Mouse (Mus musculus) left cerebral cortex, postnatal 10 days (tissue): ENCODE results near the gene Gpr137c. TPM values are rescaled to one million over a fixed set of nuclear protein-coding genes. Genes with fewer than 3 reads are reported as not detected.

Source experiments
- DNase-seq, 2 experiments: peaks; one replicate each; pipeline ENCODE4 v3.0.0; 2021 to 2022; ENCODE audit warnings: low spot score in 2 of 2, mixed read lengths in 1 of 2; ENCODE audit errors: extremely low spot score in 1 of 2
- intact Hi-C: fragments of 180-260 bp; cut with DNase I; formaldehyde crosslinking; loops from one replicate; pipeline ENCODE4 v1.15.1; 2025
- total RNA-seq, 2 experiments: library from RNA; stranded (reverse); gene quantifications; 2 replicates each; pipeline ENCODE4 v1.2.3; 2021

Gene Gpr137c
- total RNA-seq, 2 experiments from 2014 or later, result 23.3 to 26.8 TPM

- DNase-seq, result no peak
- intact Hi-C loops, result no loop called here
These were observed 44.5 kb downstream of the Gpr137c start for GRCm38 (mm10) chr14:45263831-45264592.

GRCm38 (mm10) chr14:45275816-45276215 lies 56.3 kb downstream of the Gpr137c start:
- intact Hi-C loops, result no loop called here
- DNase-seq, result no peak

- no peak for DNase-seq
- intact Hi-C loops, result no loop called here
These were observed 62.5 kb downstream of the Gpr137c start for GRCm38 (mm10) chr14:45282066-45282465.

- intact Hi-C loops, result loop anchor here (10.0 kb wide), 1 partner anchor 53 kb away; no protein-coding TSS in a partner anchor
- no peak for DNase-seq
These were observed 72.1 kb downstream of the Gpr137c start for GRCm38 (mm10) chr14:45291608-45292007.

- intact Hi-C loops, result no loop called here
- DNase-seq, result no peak
These were observed 84.4 kb downstream of the Gpr137c start for GRCm38 (mm10) chr14:45303939-45304338.

GRCm38 (mm10) chr14:45304389-45304788 lies 84.9 kb downstream of the Gpr137c start:
- intact Hi-C loops, result no loop called here

GRCm38 (mm10) chr14:45305852-45306251 lies 86.3 kb downstream of the Gpr137c start:
- no peak for DNase-seq
- intact Hi-C loops, result no loop called here

More at GRCm38 (mm10) chr14:45304389-45304788, 84.9 kb downstream of the Gpr137c start:
- DNase-seq, result no peak

- DNase-seq, result no peak
- intact Hi-C loops, result no loop called here
These were observed 88.3 kb downstream of the Gpr137c start for GRCm38 (mm10) chr14:45307630-45308328.

GRCm38 (mm10) chr14:45309646-45310045 lies 90.1 kb downstream of the Gpr137c start:
- intact Hi-C loops, result no loop called here
- DNase-seq, result peak in 1 of 2 experiments; percentile 66

GRCm38 (mm10) chr14:45310101-45310500 lies 90.6 kb downstream of the Gpr137c start:
- intact Hi-C loops, result no loop called here
- DNase-seq, result no peak

- DNase-seq, result no peak
- intact Hi-C loops, result no loop called here
These were observed 97.4 kb downstream of the Gpr137c start for GRCm38 (mm10) chr14:45316927-45317326.

- no peak for DNase-seq
- intact Hi-C loops, result no loop called here
These were observed 98.4 kb downstream of the Gpr137c start for GRCm38 (mm10) chr14:45317921-45318411.

- intact Hi-C loops, result no loop called here
- DNase-seq, result peak; percentile 63 to 90
These were observed 99.1 kb downstream of the Gpr137c start, which contains the start of gene Ero1l for GRCm38 (mm10) chr14:45318426-45319236. TSS of gene Ero1l (minus strand) at chr14:45318771.

- intact Hi-C loops, result no loop called here
These were observed 99.7 kb downstream of the Gpr137c start for GRCm38 (mm10) chr14:45319237-45319610.

GRCm38 (mm10) chr14:45320111-45320510 lies 100.6 kb downstream of the Gpr137c start:
- intact Hi-C loops, result loop anchor here (10.0 kb wide), 1 partner anchor 455 kb away; no protein-coding TSS in a partner anchor

More at GRCm38 (mm10) chr14:45319237-45319610, 99.7 kb downstream of the Gpr137c start:
- no peak for DNase-seq

GRCm38 (mm10) chr14:45321067-45321466 lies 101.5 kb downstream of the Gpr137c start:
- DNase-seq, result no peak
- intact Hi-C loops, result loop anchor here (10.0 kb wide), 1 partner anchor 454 kb away; no protein-coding TSS in a partner anchor

More at GRCm38 (mm10) chr14:45320111-45320510, 100.6 kb downstream of the Gpr137c start:
- no peak for DNase-seq

- DNase-seq, result no peak
- intact Hi-C loops, result loop anchor here (10.0 kb wide), 1 partner anchor 453 kb away; no protein-coding TSS in a partner anchor
These were observed 102.1 kb downstream of the Gpr137c start for GRCm38 (mm10) chr14:45321622-45322021.

- intact Hi-C loops, result loop anchor here (10.0 kb wide), 1 partner anchor 452 kb away; no protein-coding TSS in a partner anchor
- no peak for DNase-seq
These were observed 102.9 kb downstream of the Gpr137c start for GRCm38 (mm10) chr14:45322450-45322849.

GRCm38 (mm10) chr14:45323320-45323719 lies 103.8 kb downstream of the Gpr137c start:
- no peak for DNase-seq
- intact Hi-C loops, result loop anchor here (10.0 kb wide), 1 partner anchor 451 kb away; no protein-coding TSS in a partner anchor
